Mouse (Mus musculus) cortical plate, adult 2 months (tissue): ENCODE results near the gene Insr.

Experiments
- CTCF ChIP-seq: fragments of 200-500 bp; IDR thresholded peaks from 2 replicates; pipeline ENCODE4 v1.5.1; 2011; ENCODE audit warnings: mild to moderate bottlenecking, control low read depth, low read length; ENCODE audit not compliant: insufficient read depth; ENCODE audit errors: extremely low read depth
- POLR2A ChIP-seq: fragments of 200-500 bp; IDR thresholded peaks from 2 replicates; pipeline ENCODE4 v1.6.1; 2011; ENCODE audit warnings: mild to moderate bottlenecking, low read length, control low read depth; ENCODE audit not compliant: insufficient read depth; ENCODE audit errors: extremely low read depth

GRCm38 (mm10) chr8:3267449-3267761, 12.0 kb downstream of the Insr start:
- TF ChIP-seq CTCF (no peak), POLR2A (no peak)
